Mouse (Mus musculus) adrenal gland, adult 8-10 months (tissue): ENCODE results near the gene Rps2. TPM values are rescaled to one million over a fixed set of nuclear protein-coding genes. Genes with fewer than 3 reads are reported as not detected.

Experiments used
- DNase-seq: peaks from one replicate; pipeline ENCODE4 v3.0.0; 2022
- total RNA-seq, 4 experiments: library from RNA; stranded (reverse); gene quantifications; 2 replicates each; pipeline ENCODE4 v1.2.4; 2022

The Rps2 gene
- total RNA-seq, 4 experiments from 2014 or later, result 571 to 651 (median 615) TPM

DNA sequence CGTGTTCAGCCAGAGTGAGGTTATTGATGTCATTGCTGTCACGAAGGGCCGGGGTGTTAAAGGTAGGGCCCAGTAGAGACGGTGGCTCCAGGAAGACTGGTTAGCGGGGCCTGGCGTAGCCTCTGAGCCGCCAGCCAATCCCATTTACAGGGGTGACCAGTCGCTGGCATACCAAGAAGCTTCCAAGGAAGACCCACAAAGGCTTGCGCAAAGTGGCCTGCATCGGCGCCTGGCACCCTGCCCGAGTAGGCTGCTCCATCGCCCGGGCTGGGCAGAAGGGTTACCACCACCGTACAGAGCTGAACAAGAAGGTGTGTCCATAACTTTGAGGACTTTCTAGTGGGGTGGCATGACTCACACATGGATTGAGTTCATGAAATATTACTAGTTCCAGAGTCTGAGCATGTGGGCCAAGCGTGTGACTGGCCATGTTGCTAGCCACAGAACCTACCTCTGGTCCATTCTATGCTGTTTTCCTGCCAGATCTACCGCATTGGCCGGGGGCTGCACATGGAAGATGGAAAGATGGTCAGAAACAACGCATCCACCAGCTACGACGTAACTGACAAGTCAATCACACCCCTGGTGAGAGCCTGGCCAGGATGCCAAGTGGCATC is 15.6 kb downstream of the Rps2 start:
- no peak for DNase-seq

- no peak for DNase-seq
These were observed 16.6 kb downstream of the Rps2 start for GRCm38 (mm10) chr17:24734513-24734912.

DNA sequence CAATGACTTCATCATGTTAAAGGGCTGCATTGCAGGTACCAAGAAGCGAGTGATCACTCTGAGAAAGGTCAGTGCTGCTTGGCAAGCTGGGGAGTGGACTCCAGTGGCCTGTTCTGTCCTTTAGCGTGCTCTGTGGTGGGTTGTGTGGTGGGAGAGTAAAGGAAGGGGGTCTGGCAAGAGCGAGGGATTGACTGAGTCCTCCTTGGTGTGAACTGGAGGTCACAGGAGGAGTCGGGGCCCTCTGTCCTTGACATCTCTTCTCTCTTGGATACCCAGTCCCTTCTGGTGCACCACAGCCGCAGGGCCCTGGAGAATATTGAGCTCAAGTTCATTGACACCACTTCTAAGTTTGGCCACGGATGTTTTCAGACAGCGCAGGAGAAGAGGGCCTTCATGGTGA is 17.5 kb downstream of the Rps2 start:
- DNase-seq, result no peak

- peak; percentile 98 for DNase-seq
These were observed 18.6 kb downstream of the Rps2 start, which contains the start of gene Msrb1 for GRCm38 (mm10) chr17:24736330-24737051. Gene Msrb1, plus strand, starts transcription at chr17:24736642.

GRCm38 (mm10) chr17:24737135-24737810 is 19.4 kb downstream of the Rps2 start:
- no peak for DNase-seq

DNA sequence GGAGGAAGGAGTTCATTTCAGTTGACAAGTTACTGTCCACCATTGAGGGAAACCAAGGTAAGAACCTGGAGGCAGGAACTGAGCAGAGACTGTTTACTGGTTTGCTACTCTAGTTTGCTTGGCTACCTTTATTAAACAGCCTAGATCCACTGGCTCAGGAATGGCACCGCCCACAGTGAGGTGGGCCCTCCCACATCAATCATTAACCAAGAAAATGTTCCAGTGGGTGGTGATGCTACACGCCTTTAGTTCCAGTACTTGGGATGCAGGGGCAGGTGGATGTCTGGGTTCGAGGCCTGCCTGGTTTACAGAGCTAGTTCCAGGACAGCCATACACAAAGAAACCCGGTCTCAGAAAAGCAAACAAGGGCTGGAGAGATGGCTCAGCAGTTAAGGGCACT is 20.3 kb downstream of the Rps2 start:
- DNase-seq, result no peak

GRCm38 (mm10) chr17:24739926-24740325 is 22.0 kb downstream of the Rps2 start:
- DNase-seq, result no peak

- DNase-seq, result no peak
These were observed 24.4 kb downstream of the Rps2 start for GRCm38 (mm10) chr17:24742307-24742706.

- no peak for DNase-seq
These were observed 26.0 kb downstream of the Rps2 start for GRCm38 (mm10) chr17:24743896-24744295.

GRCm38 (mm10) chr17:24744381-24744780 is 26.5 kb downstream of the Rps2 start:
- no peak for DNase-seq

GRCm38 (mm10) chr17:24745526-24746497 is 27.9 kb downstream of the Rps2 start:
- peak; percentile 73 for DNase-seq

- no peak for DNase-seq
These were observed 29.1 kb downstream of the Rps2 start for GRCm38 (mm10) chr17:24746986-24747385.

DNA sequence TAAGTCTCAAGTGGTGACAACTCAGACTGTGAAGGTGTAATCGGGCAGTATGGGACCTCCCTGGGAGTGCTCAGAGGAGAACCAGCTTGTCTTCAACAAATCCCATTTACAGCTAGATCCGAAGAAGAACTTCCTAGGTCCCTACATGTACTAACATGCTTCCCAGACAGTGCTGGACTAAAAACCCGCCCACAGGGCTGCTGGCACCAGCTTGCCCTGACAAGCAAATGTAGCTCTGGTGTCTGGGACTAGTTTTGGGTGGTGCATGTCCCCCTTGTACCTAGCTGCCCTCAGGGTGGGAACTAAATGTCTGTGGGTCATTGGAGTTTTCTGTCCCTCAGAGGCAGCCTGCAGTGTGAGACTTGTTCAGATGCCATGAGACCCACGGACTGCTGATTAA is 33.6 kb downstream of the Rps2 start:
- no peak for DNase-seq

DNA sequence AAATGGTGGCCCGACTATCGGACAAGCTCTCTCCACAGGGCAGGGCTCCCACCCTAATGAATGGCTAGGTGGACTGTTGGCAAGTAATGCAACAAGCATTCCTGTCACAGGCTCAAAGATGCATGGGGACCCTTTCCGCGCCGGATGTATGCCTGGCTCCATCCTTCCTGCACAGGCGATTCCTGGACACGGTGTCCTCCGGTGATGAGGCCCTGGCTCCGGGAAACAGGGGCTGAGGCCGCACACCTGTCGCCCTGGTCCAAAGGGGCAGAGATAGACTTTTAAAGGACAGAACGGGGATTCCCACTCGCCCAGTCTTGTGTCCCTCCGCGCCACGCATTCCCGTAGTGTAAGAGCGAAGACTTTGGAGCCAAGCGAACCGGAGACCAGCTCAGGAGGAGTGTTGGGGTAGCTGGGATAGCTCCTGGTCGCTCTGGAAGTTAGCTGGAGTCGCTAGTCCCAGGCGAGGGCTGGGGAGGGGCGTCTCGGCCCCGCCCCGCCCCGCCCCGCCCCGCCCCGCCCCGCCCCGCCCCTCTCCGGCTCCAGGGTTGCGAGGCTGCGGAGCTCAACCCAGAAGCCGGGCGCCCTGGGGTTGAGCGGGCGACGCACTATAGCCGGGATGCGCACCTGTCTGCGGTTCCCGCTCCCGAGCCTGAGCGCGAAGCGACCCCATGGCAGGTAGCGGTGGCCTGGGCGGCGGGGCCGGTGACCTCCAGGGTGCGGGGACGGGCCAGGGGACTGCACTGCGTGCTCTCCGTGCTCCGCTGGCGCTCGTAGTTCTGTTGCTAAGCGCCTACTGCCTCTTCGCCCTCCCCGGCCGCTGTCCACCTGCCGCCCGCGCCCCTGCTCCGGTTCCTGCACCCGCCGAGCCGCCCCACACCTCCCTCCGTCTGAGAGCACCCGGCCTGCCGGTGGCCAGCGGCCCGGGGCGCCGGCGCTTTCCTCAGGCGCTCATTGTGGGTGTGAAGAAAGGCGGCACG is 34.8 kb downstream of the Rps2 start, which contains the start of gene Hs3st6:
TSS of gene Hs3st6 (plus strand) at position 574 of the 980 bp plus-strand sequence.
- no peak for DNase-seq

- no peak for DNase-seq
These were observed 39.5 kb downstream of the Rps2 start for GRCm38 (mm10) chr17:24757394-24757793.

GRCm38 (mm10) chr17:24761121-24761520 is 43.2 kb downstream of the Rps2 start:
- DNase-seq, result no peak

- DNase-seq, result no peak
These were observed 47.3 kb downstream of the Rps2 start for GRCm38 (mm10) chr17:24765016-24765905.

DNA sequence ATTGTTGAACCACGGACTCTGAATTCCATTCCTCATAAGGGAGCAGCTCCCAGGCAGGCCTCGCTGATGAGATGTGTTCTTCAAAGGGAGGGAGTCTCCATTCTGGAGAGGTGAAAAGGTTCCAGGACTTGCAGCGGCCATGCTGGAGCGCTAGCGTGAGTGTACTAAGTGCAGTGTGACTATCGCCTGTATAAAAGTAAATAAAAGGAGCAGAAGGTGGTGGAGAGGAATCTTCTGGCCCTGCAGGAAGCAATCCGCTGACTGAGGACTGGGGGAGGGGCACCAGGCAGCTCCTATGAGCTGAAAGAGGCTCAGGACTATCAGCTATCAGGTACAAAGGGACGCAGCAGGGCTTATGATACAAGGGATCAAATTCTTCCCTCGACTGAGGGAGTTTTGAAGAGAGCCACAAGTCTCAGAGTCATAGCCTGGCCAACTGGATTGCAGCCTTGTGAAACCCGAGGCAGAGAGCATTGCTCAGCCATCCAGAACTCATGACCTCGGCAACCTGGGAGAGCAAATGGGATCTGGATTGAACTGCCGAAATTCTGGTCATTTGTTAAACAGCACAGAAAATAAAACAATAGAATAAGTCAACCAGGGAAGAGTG is 48.5 kb downstream of the Rps2 start:
- DNase-seq, result no peak

GRCm38 (mm10) chr17:24769146-24769545 is 51.2 kb downstream of the Rps2 start:
- DNase-seq, result no peak
